Mouse (Mus musculus): ENCODE measurements around the gene Palm. TPM values are rescaled to one million over a fixed set of nuclear protein-coding genes. Genes with fewer than 3 reads are reported as not detected.

Gene Palm
- polyA plus RNA-seq, 1 experiment = 2.9 TPM

DNA sequence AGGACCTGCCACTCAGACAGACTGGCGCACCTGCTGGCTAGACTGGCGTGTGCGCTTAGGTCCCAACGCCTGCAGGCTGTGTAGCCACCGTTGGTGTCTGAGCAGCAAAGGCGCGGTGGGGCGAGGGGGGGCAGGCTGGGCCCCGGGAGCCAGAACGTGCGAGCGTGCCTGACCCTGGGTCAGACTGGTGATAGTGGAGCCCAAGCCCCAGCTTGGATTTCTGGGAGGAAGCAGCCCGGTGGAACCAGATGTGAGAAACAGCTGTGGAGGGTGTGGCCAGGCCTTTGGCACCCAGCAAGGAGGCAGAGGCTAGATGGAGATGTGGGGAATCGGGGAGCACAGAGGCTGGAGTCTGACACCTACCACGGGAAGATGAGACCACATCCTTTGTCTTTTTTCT, 4.0 kb downstream of the Palm start:
- Histone ChIP-seq H3K4me1 (ENCODE audit: control insufficient read depth, insufficient read depth, low read length) (peaks cover 6% of the 10 kb centered on the region; the same call in 1 of the 2 replicates), H3K4me3 (ENCODE audit: insufficient read depth, low read length) (no peak overlapping the region), H3K27ac (ENCODE audit: insufficient read depth, low read depth, low read length) (no peak overlapping the region)
- TF ChIP-seq POLR2A (IDR thresholded peaks at IDR 0.05; ENCODE audit: borderline replicate concordance, low read depth, low read length) (no peak), CTCF (IDR thresholded peaks at IDR 0.05; ENCODE audit: low read depth, low read length) (no peak)

DNA sequence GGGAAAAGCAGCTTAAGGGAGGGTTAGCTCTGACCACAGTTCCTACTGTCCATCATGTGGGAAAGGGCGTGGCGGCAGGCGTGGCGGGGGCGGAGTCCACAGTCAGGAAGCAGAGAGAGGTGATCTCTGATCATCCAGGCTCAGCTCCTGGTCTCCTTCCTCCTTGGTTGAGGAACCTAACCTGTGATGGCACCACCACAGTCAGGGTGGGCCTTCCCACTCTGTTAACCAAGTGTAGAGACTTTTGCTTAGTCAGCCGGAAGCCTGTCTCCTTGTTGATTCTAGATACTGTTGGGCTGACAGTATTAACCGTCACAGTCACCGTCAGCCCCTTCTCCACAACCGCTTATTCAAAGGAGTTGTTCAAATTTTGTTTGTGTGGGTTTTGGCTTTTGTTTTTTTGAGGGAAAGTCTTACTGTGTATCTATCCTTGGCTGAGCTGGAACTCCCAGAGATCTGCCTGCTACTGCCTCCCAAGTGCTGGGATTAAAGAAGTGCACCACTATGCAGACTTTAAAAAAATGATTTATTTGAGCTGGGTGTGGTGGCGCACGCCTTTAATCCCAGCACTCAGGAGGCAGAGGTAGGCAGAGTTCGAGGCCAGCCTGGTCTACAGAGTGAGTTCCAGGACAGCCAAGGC, 5.0 kb downstream of the Palm start:
- TF ChIP-seq POLR2A (IDR thresholded peaks at IDR 0.05; ENCODE audit: borderline replicate concordance, low read depth, low read length) = no peak
- TF ChIP-seq CTCF (IDR thresholded peaks at IDR 0.05; ENCODE audit: low read depth, low read length) = no peak
- peaks cover 12% of the 10 kb centered on the region for H3K4me1 ChIP-seq (ENCODE audit: control insufficient read depth, insufficient read depth, low read length)
- no peak overlapping the region for H3K4me3 ChIP-seq (ENCODE audit: insufficient read depth, low read length)
- H3K27ac ChIP-seq (ENCODE audit: insufficient read depth, low read depth, low read length) = no peak overlapping the region

DNA sequence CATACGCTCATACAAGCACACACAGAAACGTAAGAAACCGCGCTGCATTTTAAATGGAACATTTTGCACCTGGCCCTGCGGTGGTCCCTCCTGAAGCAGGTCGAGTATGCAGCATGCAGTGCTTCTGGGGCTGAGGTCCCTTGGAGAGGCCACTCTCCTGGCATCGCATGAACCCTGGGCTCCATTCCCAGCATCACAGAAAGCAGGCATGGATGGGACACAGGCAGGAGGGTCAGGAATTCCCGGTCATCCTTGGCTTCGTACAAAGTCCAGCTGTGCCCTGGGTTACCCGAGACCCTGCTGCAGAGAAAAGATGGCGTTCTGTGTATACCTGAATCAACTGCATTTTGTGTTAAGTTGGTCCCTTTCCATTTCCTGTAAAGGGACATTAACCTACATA, 7.1 kb downstream of the Palm start:
- H3K4me1 ChIP-seq (ENCODE audit: control insufficient read depth, insufficient read depth, low read length) = peaks cover 12% of the 10 kb centered on the region
- H3K4me3 ChIP-seq (ENCODE audit: insufficient read depth, low read length) = no peak overlapping the region
- no peak overlapping the region for H3K27ac ChIP-seq (ENCODE audit: insufficient read depth, low read depth, low read length)
- no peak for TF ChIP-seq CTCF (IDR thresholded peaks at IDR 0.05; ENCODE audit: low read depth, low read length)
- TF ChIP-seq POLR2A (IDR thresholded peaks at IDR 0.05; ENCODE audit: borderline replicate concordance, low read depth, low read length) = no peak

DNA sequence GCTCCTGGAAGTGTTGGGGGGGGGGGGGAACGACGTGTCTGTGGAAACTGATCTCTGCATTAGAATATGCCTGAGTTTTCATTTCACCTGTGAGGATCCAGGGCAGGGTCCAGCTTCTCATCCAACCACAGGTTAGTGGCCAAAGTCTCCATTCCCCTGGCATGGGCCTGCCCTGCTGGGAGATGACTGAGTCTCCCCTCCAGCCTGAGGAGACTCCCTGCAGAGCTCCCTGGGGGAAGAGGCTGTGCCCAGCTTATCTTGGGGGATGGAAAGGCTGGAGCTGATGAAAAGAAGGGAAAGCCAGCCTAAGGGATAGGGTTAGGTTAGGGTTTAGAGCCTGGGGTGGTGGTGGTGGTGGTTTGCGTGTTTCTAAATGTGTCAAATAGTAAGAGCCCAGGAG, 8.5 kb downstream of the Palm start:
- Histone ChIP-seq H3K4me1 (ENCODE audit: control insufficient read depth, insufficient read depth, low read length) (peaks cover 12% of the 10 kb centered on the region), H3K27ac (ENCODE audit: insufficient read depth, low read depth, low read length) (no peak overlapping the region), H3K4me3 (ENCODE audit: insufficient read depth, low read length) (no peak overlapping the region)
- TF ChIP-seq CTCF (IDR thresholded peaks at IDR 0.05; ENCODE audit: low read depth, low read length) = no peak
- TF ChIP-seq POLR2A (IDR thresholded peaks at IDR 0.05; ENCODE audit: borderline replicate concordance, low read depth, low read length) = no peak

DNA sequence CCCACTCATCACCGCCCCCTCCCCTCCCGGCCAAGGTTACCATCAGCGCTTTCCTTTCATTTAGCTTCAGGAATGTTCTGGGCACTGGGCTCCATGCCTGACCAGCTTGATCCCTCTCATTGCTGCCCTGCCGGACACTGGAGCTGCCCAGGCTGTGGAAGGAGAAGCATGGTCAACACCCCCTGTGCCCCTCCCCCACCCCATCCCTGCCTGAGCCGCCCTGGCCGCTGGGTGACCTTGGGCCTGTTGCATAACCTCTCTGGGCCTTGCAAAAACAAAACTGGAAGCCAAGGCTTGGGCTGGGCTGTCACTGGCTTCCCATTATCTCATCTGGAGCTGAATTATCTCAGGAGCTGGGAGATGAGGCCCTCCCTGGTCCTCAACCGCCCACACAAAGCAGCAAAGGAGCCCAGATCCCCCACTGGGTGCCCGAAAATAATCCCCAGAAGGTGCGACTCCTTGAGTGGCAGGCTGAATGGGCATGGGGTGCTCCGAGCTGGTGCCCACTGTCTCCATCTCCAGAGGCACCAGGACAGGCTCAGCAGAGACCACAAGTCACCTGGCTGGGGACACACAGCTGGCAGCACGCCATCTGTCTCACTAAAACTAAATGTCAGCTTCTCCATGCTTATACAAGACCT, 9.1 kb downstream of the Palm start:
- H3K4me3 ChIP-seq (ENCODE audit: insufficient read depth, low read length) = no peak overlapping the region
- H3K4me1 ChIP-seq (ENCODE audit: control insufficient read depth, insufficient read depth, low read length) = peaks cover 12% of the 10 kb centered on the region
- H3K27ac ChIP-seq (ENCODE audit: insufficient read depth, low read depth, low read length) = no peak overlapping the region
- no peak for TF ChIP-seq POLR2A (IDR thresholded peaks at IDR 0.05; ENCODE audit: borderline replicate concordance, low read depth, low read length)
- no peak for TF ChIP-seq CTCF (IDR thresholded peaks at IDR 0.05; ENCODE audit: low read depth, low read length)

DNA sequence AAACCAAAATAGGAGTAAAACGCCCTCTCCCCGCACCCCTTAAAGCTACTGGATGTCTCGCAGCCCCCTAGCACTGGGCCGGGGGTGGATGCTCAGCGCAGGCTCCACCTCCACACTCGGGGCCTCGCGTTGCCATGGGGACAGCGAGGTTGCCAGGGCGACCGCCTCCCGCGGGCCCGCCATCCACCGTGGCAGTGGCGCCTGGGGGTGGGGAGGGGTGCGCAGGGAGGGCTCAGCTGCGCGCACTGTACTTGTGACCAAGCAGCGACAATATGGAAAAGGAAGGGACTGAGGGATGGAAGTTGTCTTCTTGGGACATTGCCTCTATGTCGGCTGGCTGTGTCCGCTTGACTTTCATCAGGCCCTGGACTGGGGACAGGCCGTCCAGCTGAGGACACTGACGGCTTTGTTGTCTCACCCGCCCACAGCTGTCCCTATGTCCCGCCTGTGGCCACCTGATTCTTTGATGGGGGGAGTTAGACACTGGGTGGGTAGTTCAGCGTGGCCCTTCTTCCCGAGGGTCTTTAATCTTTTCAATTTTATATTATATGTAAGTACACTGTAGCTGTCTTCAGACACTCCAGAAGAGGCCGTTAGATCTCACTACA, 10.4 kb downstream of the Palm start:
- no peak overlapping the region for H3K27ac ChIP-seq (ENCODE audit: insufficient read depth, low read depth, low read length)
- TF ChIP-seq POLR2A (IDR thresholded peaks at IDR 0.05; ENCODE audit: borderline replicate concordance, low read depth, low read length) = no peak
- TF ChIP-seq CTCF (IDR thresholded peaks at IDR 0.05; ENCODE audit: low read depth, low read length) = no peak
- peaks cover 9% of the 10 kb centered on the region for H3K4me1 ChIP-seq (ENCODE audit: control insufficient read depth, insufficient read depth, low read length)
- H3K4me3 ChIP-seq (ENCODE audit: insufficient read depth, low read length) = no peak overlapping the region

DNA sequence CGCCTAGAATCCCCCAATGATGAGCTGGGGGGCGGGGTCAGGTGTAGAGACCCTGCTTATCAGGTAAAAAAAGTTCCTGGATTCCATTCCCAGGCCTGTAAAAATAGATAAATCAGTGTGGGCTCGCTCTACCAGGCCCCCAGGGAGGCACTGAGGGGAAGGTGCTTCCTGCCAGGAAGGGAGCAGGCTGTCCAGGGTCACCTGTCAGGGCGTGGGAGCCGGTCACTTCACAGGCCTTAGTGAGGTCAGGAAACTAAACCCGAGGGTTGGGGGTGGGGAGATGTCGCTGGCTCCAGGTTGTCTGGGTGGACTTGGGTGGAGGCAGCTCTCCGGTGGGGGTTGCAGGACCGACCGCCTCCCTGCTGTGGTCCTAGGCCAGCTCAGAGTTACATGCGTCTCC, 12.3 kb downstream of the Palm start:
- Histone ChIP-seq H3K4me3 (ENCODE audit: insufficient read depth, low read length) (no peak overlapping the region), H3K4me1 (ENCODE audit: control insufficient read depth, insufficient read depth, low read length) (peaks cover 9% of the 10 kb centered on the region), H3K27ac (ENCODE audit: insufficient read depth, low read depth, low read length) (no peak overlapping the region)
- TF ChIP-seq POLR2A (IDR thresholded peaks at IDR 0.05; ENCODE audit: borderline replicate concordance, low read depth, low read length) (no peak), CTCF (IDR thresholded peaks at IDR 0.05; ENCODE audit: low read depth, low read length) (no peak)

DNA sequence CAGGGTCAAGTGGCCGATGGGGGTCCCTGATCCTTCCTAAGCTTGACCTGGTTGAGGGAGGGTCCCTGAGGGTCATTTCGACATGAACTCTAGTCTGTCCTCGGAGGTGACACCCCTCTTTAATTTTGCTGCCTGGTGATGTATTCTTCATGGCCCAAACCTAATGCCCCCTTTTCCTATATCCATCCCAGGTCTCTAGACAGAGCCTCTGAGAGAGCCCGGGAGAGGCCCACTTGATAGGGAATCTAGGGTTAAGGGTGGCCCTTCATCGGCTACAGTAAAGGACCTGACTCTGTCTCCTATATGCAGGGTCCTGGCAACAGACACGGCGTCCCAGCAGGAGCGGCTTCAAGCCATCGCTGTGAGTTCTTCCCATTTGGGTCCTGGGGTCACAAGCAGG, 13.0 kb downstream of the Palm start:
- no peak for TF ChIP-seq CTCF (IDR thresholded peaks at IDR 0.05; ENCODE audit: low read depth, low read length)
- no peak for TF ChIP-seq POLR2A (IDR thresholded peaks at IDR 0.05; ENCODE audit: borderline replicate concordance, low read depth, low read length)
- H3K4me3 ChIP-seq (ENCODE audit: insufficient read depth, low read length) = no peak overlapping the region
- no peak overlapping the region for H3K27ac ChIP-seq (ENCODE audit: insufficient read depth, low read depth, low read length)
- H3K4me1 ChIP-seq (ENCODE audit: control insufficient read depth, insufficient read depth, low read length) = peaks cover 9% of the 10 kb centered on the region

DNA sequence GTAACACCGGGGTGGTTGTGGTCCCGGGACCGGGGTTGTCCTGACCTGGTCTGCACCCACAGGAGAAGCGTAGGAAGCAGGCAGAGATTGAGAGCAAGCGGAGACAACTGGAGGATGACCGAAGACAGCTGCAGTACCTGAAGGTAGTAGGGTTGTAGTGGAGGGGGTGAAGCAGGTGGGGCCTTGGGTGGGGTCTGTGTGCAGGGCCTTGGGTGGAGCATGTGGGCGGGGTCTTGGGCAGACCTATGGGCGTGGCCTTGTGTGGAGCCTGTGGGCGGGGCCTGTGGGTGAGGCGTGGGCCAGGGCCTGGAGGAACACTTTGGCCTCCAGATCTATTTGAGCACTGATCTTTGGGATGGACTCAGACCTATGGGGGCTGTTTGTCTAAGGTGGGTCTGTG, 13.6 kb downstream of the Palm start:
- no peak overlapping the region for H3K4me3 ChIP-seq (ENCODE audit: insufficient read depth, low read length)

DNA sequence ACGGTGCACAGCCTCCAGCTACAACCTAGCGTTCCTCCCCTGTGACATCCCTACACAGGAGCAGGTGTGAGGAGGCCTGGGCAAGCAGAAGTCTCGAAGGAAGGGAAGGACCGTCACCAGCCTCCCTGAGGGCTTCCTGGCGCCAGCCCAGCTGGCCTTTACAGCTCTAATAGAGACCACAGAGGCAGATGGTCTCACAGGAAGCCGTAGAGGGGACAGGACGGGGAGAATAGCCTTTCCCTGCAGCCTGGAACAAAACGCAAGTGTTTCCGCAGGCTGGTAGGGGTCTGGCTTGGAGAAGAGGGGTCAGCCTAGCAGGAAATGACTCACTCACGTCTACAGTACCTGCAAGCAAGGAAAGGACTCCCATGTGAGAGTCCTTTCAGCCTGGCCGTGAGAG, 14.5 kb downstream of the Palm start:
- H3K27ac ChIP-seq (ENCODE audit: insufficient read depth, low read depth, low read length) = no peak overlapping the region
- TF ChIP-seq POLR2A (IDR thresholded peaks at IDR 0.05; ENCODE audit: borderline replicate concordance, low read depth, low read length) = no peak
- no peak for TF ChIP-seq CTCF (IDR thresholded peaks at IDR 0.05; ENCODE audit: low read depth, low read length)
- no peak overlapping the region for H3K4me3 ChIP-seq (ENCODE audit: insufficient read depth, low read length)
- peaks cover 1% of the 10 kb centered on the region for H3K4me1 ChIP-seq (ENCODE audit: control insufficient read depth, insufficient read depth, low read length)

More for the DNA sequence above, 13.6 kb downstream of the Palm start:
- H3K27ac ChIP-seq (ENCODE audit: insufficient read depth, low read depth, low read length) = no peak overlapping the region
- TF ChIP-seq CTCF (IDR thresholded peaks at IDR 0.05; ENCODE audit: low read depth, low read length) (no peak), POLR2A (IDR thresholded peaks at IDR 0.05; ENCODE audit: borderline replicate concordance, low read depth, low read length) (no peak)
- peaks cover 9% of the 10 kb centered on the region for H3K4me1 ChIP-seq (ENCODE audit: control insufficient read depth, insufficient read depth, low read length)
